Mouse (Mus musculus) testis, postnatal 14 days (tissue): Measurements from ENCODE around the gene Tiam1.

ENCODE experiments used
- DNase-seq: peaks from one replicate; pipeline ENCODE4 v3.0.0; 2021; ENCODE audit warnings: low spot score

Tiam1 gene

DNA sequence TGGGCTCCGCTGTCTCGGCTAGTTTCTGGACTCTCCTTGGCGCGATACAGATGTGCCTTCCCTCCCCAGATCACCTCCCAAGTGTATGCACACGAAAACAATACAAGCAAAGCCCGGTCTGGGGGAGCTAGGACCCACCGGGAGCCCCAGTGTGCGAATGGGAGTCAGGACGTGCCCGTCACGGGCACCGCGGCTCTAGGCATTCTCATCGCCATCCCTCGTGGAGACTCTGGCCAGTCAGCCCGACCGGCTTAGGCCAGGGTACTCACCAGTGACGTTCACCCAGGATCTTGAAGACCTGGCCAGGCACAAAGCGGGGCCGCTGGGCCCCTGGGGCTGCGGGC, 181 bp downstream of the Tiam1 start:
- no peak for DNase-seq

DNA sequence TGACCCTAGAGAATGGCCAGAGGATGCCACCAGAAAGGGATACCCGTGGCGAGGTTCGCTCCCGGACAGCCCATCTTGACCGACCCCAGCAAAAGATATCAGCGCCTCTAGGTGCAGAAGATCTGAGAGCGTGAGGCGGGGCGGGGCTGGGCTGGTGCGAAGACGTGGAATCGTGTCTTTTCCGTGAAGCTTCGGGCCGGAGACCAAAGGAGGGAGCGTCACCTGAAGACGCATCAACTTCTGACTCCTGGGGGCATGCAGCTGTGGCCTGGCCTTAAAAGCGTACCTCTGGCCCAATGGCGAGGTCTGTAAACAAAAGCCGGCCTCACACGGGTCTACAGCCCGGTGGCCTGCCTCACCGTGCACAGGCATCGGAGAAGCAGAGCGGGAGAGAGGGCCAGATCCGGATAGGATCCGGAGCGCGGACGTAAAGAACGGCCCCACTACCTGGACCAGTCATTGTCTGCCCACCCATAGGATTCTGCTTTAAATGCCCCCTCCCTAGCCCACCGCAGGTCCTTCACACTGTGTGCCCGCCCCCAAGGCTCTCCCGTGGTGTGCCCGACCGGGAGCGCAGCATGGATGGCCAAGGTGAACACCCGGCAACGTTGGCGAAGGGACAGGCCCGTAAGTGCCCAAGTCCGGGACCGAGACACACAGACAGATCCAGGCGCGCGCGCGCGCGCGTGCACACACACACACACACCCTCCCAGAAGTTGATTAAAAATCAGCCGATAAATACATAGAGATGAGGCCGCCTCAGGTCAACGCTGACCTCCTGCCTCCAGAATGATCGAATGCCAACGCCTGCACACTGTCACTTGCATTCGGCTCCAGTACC, 774 bp downstream of the Tiam1 start:
- DNase-seq = peak; percentile 50

DNA sequence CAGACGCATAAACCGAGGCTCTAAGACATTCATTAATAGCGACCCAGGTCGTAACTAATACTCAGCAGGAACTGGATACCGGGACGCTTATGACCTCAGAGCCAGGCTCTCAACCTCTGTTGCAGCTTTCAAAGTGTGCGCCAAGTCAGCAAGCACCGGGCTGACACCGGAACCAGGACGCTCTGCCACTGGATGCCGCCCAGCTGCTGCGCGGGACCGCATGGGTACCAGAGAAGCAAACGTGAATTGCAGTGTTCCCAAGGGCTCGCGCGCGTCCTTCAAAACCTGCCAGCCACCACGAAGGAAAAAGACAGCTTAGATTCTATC, 1.4 kb downstream of the Tiam1 start:
- peak; percentile 26 for DNase-seq

DNA sequence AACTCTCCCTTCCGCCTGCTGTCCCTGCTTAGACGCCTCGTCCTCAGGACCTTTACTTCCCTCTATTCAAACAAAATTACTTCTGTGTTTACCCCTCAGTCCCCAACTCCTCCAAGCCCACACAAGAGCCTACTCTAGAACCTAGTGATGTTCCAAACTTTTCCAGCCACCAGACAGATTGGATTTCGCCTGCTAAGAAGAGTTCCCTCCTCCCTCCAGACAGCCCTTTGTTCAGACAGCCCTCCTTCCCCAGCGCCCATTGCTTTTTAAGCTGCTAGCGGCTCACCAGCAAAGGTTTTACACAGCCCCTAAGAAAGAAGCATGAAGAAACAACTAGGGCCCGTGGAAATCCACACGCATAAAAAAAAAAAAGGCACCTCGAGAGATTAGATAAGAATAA, 2.0 kb downstream of the Tiam1 start:
- no peak for DNase-seq

DNA sequence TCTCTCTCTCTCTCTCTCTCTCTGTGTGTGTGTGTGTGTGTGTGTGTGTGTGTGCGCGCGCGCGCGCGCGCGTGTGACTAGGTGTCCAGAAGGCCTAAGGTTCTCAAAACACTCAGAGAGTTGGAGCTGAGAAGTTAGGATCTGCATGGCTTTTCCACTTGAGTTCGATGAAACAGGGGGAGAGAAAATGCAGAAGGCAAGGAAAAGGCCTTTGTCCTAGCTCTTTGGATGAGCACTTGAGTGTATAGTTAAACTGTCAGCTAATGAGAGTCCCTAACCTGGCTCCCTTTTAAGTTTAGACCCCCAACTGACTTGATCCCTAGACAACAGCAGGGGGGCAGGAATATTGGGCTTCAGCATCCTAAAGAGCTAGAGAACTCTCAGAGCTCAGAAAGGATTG, 3.0 kb downstream of the Tiam1 start:
- DNase-seq = no peak

DNA sequence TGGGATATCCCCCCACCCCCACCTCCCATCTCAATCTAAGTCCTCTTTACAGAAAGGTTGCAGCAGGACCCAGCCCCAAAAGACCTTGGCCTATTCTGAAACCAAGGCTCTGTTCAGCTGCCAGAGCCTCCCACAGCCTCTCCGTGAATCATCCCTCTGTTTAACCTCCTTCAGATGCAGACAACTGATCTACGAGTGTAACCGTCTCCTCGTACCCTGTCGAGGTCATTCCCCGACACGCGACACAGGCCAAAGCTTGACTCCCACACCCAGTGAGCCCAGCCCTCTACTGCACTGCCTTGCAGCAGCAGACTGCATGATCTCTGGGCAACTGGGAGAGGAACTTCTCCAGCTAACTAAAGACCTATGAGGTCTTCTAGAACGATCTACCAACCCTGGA, 3.9 kb downstream of the Tiam1 start:
- peak; percentile 81 for DNase-seq

DNA sequence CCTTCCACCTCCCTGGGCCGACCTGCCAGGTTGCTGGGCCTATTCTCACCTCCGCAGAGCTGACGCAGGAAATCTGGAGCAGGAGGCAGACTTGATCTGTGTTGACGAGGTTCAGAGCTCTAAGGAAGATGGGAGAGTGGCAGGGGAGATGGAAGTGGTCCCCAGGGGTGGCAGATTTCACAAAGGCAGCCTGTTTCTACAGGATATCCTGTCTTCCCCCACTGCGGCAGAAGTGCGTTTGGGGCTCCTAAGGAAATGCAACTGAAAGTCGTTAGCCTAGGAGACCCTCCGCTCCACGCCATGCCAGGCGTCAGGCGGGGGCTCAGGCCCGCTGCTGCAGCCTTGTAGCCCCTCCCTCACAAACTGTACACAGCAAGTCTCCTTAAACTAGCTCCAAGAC, 5.4 kb downstream of the Tiam1 start:
- no peak for DNase-seq

DNA sequence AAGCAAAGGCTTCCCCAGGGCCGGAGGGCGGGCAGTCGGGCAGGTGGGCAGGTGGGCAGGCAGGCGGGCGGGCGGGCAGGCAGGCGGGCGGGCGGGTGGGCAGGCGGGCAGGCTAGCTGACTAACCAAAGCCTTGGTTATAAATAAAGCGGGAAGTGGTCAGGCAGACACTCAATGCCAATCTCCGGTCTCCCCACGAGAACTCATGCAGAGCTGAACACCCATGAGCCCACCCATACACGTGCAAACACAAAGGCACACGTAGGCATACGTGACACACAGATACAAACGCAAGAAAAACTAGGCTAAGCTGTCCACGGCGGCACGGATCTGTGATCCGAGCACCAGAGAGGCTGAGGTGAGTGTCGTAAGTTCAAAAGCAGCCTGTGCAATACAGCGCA, 6.4 kb downstream of the Tiam1 start:
- DNase-seq = no peak

DNA sequence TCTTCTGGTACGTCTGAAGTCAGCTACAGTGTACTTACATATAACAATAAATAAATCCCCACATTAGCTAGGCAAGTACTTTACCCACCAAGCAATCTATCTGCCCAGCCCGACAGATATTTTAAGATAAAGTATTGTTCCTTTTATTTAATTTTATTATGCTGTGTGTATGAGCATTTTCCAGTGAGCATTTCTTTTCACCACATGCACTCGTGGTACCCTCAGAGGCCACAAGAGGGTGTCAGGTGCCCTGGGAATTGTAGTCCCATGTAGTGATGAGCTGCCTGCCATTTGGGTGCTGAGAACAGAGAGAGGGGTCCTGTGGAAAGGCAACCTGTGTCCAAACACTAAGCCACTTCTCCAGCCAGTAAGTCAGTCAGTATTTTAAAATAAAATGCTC, 8.0 kb downstream of the Tiam1 start:
- DNase-seq = no peak

DNA sequence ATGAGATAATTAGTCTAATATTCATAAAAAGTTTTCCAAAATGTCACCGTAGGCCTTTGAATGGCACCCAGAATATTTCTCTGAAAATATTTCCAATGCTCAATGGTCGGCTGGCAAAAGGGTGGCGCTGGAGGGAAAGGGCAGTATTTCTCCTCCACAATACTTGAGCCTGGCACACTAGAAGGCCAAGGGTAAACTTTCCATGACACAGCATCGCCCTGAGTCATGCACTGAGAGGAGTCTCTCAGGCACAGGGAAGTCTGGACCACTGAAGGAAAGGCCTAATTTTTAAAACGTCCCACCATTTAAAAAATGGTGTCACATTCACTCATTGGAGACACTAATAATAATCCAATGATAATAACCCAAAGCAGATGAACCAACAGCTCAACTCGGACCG, 9.2 kb downstream of the Tiam1 start:
- no peak for DNase-seq

DNA sequence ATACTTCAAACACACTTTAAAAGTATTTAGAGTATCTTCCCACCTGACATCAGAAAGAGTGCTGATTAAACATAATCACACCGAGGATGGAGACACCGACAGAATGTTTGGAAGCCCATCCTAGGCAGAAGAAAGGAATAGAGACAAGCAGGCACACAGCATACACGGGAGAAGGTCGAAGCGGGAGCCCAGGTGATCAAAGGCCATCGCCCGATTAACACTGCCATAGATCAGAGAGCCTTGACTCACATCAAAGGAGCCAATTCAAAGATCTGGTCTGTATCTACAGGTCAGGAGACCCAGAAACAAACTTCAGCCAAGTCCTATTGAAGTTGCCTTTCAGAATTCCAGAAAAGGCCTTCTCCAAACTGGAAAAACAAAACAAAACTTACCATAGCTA, 10.8 kb downstream of the Tiam1 start:
- no peak for DNase-seq

DNA sequence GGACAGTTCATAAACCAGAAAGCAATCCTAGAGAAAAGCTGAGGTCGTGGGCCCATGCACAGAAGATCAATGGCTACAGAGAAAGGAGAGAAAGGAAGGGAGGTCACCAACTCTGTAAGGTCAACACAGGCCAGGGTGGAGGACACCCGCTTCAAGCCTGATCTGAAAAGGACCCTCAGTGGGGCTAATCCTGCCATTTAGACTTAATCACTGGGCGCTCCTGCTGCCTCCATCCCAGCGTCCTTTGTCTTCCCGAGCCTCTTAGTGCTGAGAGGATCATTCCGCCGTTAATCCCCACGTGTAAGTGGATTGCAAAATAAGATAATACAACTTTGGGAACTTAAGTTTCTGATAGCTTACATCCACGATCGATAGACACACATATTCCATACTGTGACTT, 11.2 kb downstream of the Tiam1 start:
- no peak for DNase-seq

DNA sequence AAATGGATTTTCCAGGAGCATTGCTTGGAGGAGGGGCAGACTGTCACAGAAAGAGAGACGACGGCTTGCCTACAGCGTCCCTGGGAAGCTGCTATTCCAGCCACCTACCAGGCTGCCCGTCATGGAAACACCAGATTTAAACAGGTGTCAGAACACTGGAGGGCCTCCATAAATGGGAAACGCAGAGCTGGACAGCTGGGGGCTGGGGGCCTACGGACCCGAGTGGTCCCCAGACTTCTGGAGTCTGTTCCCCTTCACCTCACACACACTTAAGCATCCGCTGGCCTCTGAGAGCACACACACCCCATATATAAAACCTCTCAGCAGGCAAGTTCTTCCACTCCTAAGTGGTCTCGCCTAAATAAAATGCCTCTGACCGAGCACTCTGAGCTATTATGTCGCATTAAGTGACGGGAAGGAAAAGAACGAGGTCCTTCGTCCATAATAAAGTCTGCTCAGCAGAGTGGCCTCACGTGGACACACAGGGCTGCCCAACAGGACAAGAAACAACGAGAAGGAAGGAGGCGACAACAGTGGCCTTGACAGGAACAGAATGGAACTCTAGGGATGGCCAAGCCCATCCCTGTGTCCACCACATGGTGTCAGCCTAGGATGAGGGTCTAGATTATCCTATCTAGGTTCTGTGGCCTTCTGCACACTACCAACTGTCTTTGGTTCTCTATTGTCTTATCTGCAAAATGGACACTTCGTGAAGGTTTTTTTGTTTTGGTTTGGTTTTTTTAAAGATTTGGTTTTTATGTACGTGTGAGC, 14.6 kb downstream of the Tiam1 start:
- no peak for DNase-seq

DNA sequence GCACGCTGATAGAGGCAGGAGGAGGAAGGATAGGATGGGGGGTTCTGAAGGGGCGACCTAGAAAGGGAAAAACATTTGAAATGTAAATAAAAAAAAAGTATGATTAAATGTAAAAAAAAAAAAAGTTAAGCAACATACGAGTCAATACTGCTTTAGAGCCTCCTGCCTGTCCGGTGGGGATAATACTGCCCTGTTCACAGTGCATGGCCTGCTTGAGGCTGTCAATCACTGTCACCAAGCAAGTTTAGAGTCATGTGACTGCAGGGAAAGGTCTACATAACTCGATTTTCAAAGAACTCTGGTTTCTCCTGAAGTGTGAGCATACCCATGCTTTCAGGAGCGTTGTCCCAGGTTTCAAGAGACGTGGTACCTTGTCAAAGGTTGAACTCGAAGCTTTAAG, 15.2 kb downstream of the Tiam1 start:
- DNase-seq = no peak

DNA sequence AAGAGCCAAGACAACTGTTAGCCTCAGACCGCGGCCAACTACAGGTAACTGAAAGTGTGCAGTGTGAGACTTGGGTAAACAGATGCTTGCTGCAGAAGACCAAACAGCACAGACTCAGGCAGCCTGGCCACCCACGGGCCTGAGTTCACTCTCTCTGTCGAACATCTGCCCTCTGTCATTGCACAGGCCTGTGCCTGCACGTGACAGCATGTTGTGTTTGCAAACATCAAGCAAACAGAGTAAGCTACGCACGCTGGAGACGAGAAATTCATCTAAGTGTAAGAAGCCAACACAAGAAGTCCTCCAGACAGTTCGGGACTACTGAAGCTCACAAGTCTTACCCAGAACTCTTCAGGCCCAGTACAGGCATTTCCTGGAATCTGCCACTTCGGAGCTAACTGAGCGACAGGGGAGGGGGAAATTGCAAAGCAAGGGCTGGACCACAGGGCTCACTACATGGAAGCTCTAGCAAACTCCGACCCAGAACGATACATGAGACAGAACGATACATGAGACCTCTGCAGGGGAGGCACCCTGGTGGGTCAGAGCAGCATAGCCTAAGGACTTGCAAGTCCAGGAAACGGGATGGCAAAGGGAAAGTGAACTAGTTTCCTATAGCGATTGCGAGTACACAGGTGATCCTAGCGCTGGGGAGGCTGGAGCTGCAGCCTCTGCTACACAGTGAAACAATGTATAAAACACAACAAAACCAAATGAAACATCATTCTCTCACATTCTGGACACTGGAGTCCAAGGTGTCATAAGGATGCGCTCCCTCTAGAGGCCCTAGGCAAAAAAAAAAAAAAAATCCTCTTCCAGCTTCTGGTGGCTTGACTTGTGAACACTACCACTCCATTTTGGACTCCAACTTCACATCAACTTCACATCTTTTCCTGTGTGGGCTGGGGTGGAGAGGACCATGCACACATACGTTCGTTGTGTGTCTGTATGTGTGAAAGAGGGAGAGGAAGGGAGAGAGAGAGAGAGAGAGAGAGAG, 18.0 kb downstream of the Tiam1 start:
- peak; percentile 49 for DNase-seq

DNA sequence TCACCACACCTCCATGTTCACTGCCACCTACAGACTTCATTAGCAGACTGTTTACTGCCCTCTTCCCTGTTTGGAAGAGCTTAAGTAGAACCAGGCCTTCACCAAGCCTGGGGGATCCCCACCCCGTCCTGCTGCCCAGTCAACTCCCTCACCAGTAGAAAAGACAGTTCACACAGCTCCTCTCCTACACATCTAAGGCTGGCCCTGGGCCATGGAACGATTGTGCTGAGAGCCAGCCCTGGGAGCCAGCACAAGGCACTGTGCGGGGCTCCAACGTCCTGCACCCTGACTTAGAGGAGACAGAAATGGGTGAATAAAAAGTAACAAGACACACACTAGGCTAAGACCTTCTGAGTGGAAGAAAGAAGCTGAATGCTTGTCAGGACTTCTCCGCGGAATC, 20.5 kb downstream of the Tiam1 start:
- DNase-seq = peak; percentile 31

DNA sequence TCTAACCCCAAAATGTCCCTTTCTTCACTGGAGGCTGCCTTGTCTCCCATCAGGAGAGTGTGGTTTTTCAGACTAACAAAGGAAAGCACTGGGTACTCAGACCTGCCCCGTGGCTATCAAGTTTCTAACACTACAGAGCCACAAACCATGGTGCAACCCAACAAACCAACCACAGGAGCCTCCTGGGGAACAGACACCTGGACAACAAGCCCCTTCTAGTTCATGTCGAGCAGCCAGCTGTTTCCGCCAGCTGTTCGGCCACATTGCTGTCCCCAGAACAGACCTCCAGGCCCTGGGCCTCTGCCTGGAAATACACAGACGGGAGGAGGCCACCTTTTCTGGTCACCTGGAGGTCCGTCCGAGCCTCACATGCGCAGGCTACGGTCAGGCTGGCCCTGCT, 21.1 kb downstream of the Tiam1 start:
- DNase-seq = no peak

DNA sequence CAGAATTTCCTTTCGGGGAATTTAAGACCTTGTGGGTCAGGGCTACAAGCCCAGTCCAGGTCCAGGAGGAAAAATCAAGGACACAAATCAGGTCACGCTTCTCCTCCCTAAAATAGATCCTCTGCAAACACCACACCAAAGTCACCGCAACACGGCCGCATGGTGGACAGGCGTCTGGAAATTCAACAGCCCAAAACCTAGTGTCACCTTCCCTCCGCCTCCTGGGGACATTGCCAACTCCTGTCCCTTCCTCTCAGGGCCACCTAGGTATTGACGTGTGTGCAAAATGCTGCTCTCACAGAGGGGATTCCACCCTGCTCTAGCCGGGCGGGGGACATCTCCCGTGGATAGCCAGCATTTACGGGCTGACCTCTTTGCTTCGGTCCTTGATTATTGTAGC, 21.8 kb downstream of the Tiam1 start:
- no peak for DNase-seq

DNA sequence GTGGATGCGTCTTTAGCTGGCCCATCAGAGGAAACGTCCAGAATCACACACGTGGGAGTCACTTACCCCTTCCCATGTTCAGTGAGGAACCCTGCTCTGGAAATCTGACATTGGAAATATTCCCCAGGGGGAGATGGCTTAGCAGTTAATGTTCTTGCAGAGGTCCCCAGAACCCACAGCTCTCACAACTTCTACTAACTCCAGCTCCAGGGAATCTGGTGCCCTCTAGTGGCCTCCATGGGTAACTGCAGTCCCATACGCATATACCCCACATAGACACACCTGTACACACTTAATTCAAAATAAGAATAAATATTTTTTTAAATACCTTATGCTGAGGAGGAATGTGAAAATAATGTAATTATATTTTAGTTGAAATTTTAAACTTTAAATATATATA, 23.6 kb downstream of the Tiam1 start:
- no peak for DNase-seq

DNA sequence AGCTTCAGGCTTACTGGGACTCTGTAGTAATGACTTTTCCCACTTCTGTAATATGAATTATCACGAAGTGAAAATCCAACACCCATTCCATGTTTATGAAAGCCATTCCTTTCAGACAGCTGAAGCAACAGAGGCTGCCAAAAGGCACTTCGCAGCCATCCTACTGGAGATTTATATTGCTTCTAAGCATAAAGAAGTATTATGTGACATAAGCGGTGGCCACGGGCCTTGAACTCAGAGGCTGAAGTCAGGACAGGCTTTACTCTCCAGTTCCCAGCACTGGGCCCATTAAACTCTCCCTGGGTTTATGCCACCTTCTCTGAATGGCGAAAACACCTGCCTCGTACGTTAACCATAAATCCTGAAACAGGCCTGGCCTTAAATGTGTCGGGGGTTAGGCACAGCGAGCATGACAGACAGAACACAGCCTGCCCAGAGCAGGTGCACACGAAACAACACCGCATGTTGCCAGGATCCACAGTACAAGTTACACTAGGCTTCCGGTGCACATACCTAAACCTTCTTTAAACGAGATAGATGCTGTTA, 26.9 kb downstream of the Tiam1 start:
- no peak for DNase-seq

DNA sequence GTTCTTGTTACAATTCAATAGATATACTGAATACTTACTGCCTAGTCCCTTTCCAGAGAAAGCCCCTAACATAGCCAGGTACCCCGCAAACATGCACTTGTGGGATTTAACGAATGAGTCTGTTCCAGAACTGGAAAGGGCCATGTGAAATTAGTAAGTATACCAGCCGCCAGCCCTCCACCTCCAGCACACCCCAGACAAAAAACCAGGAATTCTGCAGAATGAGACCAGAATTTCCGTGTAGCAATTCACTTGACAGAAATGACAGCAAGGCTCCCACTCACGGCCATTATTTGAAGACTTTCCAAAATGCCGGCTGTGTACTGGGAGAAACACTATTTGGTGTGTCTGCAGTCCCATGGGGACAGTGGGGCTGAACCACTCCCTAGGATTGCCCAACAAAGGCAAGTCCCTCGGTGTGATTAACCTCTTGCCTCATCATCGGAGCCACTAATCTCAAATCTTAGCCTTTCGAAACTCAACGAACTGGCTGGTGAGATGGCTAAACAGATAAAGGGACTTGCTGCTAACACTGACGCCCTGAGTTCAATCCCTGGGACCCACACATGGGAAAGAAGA, 30.9 kb downstream of the Tiam1 start:
- no peak for DNase-seq

DNA sequence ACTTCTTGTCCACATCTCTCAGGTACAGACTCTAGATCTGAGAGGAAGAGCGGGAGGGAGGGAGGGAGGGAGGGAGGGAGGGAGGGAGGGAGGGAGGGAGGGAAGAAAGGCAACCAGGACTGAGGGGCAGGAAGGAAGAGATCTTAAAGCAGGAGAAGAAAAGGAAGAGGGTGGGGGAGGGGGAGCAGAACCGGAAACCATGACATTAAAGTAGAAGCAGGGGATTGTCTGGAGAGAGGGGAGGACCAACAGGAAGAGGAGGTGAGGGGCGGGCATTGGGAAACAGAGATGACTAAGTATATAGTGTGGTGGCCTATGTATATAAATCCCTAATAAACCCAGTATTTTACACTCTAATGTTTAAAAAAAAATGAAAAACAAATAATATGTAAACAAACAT, 34.1 kb downstream of the Tiam1 start:
- DNase-seq = no peak
